Mouse (Mus musculus): ENCODE measurements around the gene Apba1. TPM values are rescaled to one million over a fixed set of nuclear protein-coding genes. Genes with fewer than 3 reads are reported as not detected.

Apba1 gene
- polyA plus RNA-seq, 1 experiment from 2014 or later = 0.25 TPM

- no peak overlapping the region for H3K4me3 ChIP-seq (ENCODE audit: low read depth, low read length)
- no peaks in the 10 kb centered on the region for H3K9me3 ChIP-seq (ENCODE audit: low read depth, low read length)
- H3K36me3 ChIP-seq (ENCODE audit: insufficient read depth) = no peaks in the 10 kb centered on the region
- H3K4me2 ChIP-seq = no peak overlapping the region
- TF ChIP-seq CTCF (IDR thresholded peaks at IDR 0.05; ENCODE audit: low read depth) = peak; percentile 40
- H3K4me1 ChIP-seq (ENCODE audit: insufficient read depth) = no peaks in the 10 kb centered on the region
- DNase-seq (no peak), ATAC-seq (ENCODE audit: insufficient read depth) (no peak)
- H3K27me3 ChIP-seq (ENCODE audit: insufficient read depth, low read length) = no peaks in the 10 kb centered on the region
- no peak overlapping the region for H3K27ac ChIP-seq (ENCODE audit: low read depth)
- WGBS = 88% methylated on average over 4 of the region's 4 CpGs
- no peak overlapping the region for H3K9ac ChIP-seq
Observed at GRCm38 (mm10) chr19:23858091-23858490, 99.4 kb downstream of the Apba1 start.

- TF ChIP-seq CTCF (IDR thresholded peaks at IDR 0.05; ENCODE audit: low read depth) = no peak
- no peak for ATAC-seq (ENCODE audit: insufficient read depth)
- Histone ChIP-seq H3K4me1 (ENCODE audit: insufficient read depth) (no peaks in the 10 kb centered on the region), H3K9me3 (ENCODE audit: low read depth, low read length) (no peaks in the 10 kb centered on the region), H3K27ac (ENCODE audit: low read depth) (no peak overlapping the region), H3K4me2 (no peak overlapping the region), H3K27me3 (ENCODE audit: insufficient read depth, low read length) (no peaks in the 10 kb centered on the region), H3K36me3 (ENCODE audit: insufficient read depth) (no peaks in the 10 kb centered on the region), H3K4me3 (ENCODE audit: low read depth, low read length) (no peak overlapping the region), H3K9ac (no peak overlapping the region)
- WGBS = 84% methylated on average over 9 of the region's 9 CpGs
- DNase-seq = no peak
Observed at GRCm38 (mm10) chr19:23858781-23859180, 100.1 kb downstream of the Apba1 start.

- peak; percentile 54; the same call in 1 of the 2 replicates for ATAC-seq (ENCODE audit: insufficient read depth)
- Histone ChIP-seq H3K36me3 (ENCODE audit: insufficient read depth) (no peaks in the 10 kb centered on the region), H3K9ac (no peak overlapping the region), H3K4me1 (ENCODE audit: insufficient read depth) (no peaks in the 10 kb centered on the region), H3K27me3 (ENCODE audit: insufficient read depth, low read length) (no peaks in the 10 kb centered on the region), H3K9me3 (ENCODE audit: low read depth, low read length) (no peaks in the 10 kb centered on the region), H3K4me3 (ENCODE audit: low read depth, low read length) (no peak overlapping the region), H3K27ac (ENCODE audit: low read depth) (no peak overlapping the region), H3K4me2 (no peak overlapping the region)
- DNase-seq = peak; percentile 81
- WGBS = 27% methylated on average over 13 of the region's 13 CpGs
- peak; percentile 73 for TF ChIP-seq CTCF (IDR thresholded peaks at IDR 0.05; ENCODE audit: low read depth)
Observed at GRCm38 (mm10) chr19:23860151-23860820, 101.6 kb downstream of the Apba1 start.

- Histone ChIP-seq H3K4me2 (no peak overlapping the region), H3K4me3 (ENCODE audit: low read depth, low read length) (no peak overlapping the region), H3K9ac (no peak overlapping the region), H3K27ac (ENCODE audit: low read depth) (no peak overlapping the region), H3K9me3 (ENCODE audit: low read depth, low read length) (no peaks in the 10 kb centered on the region), H3K36me3 (ENCODE audit: insufficient read depth) (no peaks in the 10 kb centered on the region), H3K27me3 (ENCODE audit: insufficient read depth, low read length) (no peaks in the 10 kb centered on the region), H3K4me1 (ENCODE audit: insufficient read depth) (no peaks in the 10 kb centered on the region)
- WGBS = 37% methylated on average over 4 of the region's 4 CpGs
- ATAC-seq (ENCODE audit: insufficient read depth) (no peak), DNase-seq (peak; percentile 6)
- TF ChIP-seq CTCF (IDR thresholded peaks at IDR 0.05; ENCODE audit: low read depth) = peak; percentile 37; the same call in 1 of the 2 replicates
Observed at GRCm38 (mm10) chr19:23862736-23863135, 104.0 kb downstream of the Apba1 start.

GRCm38 (mm10) chr19:23863959-23864358 lies 105.3 kb downstream of the Apba1 start:
- Histone ChIP-seq H3K27me3 (ENCODE audit: insufficient read depth, low read length) (no peaks in the 10 kb centered on the region), H3K4me1 (ENCODE audit: insufficient read depth) (no peaks in the 10 kb centered on the region), H3K4me2 (no peak overlapping the region), H3K36me3 (ENCODE audit: insufficient read depth) (no peaks in the 10 kb centered on the region), H3K27ac (ENCODE audit: low read depth) (no peak overlapping the region), H3K9ac (no peak overlapping the region), H3K9me3 (ENCODE audit: low read depth, low read length) (no peaks in the 10 kb centered on the region), H3K4me3 (ENCODE audit: low read depth, low read length) (no peak overlapping the region)
- WGBS = 28% methylated on average over 3 of the region's 3 CpGs
- TF ChIP-seq CTCF (IDR thresholded peaks at IDR 0.05; ENCODE audit: low read depth) = no peak
- peak; percentile 36 for DNase-seq
- no peak for ATAC-seq (ENCODE audit: insufficient read depth)

GRCm38 (mm10) chr19:23866045-23866444 lies 107.4 kb downstream of the Apba1 start:
- Histone ChIP-seq H3K9me3 (ENCODE audit: low read depth, low read length) (no peaks in the 10 kb centered on the region), H3K4me3 (ENCODE audit: low read depth, low read length) (no peak overlapping the region), H3K27me3 (ENCODE audit: insufficient read depth, low read length) (no peaks in the 10 kb centered on the region), H3K9ac (no peak overlapping the region), H3K36me3 (ENCODE audit: insufficient read depth) (no peaks in the 10 kb centered on the region), H3K27ac (ENCODE audit: low read depth) (no peak overlapping the region), H3K4me1 (ENCODE audit: insufficient read depth) (no peaks in the 10 kb centered on the region), H3K4me2 (no peak overlapping the region)
- TF ChIP-seq CTCF (IDR thresholded peaks at IDR 0.05; ENCODE audit: low read depth) = no peak
- DNase-seq = no peak
- WGBS = 85% methylated on average over 9 of the region's 9 CpGs
- no peak for ATAC-seq (ENCODE audit: insufficient read depth)

GRCm38 (mm10) chr19:23867052-23867451 lies 108.4 kb downstream of the Apba1 start:
- WGBS = 64% methylated on average over 11 of the region's 11 CpGs
- H3K4me3 ChIP-seq (ENCODE audit: low read depth, low read length) = no peak overlapping the region
- DNase-seq (no peak), ATAC-seq (ENCODE audit: insufficient read depth) (no peak)
- no peaks in the 10 kb centered on the region for H3K27me3 ChIP-seq (ENCODE audit: insufficient read depth, low read length)
- no peak overlapping the region for H3K27ac ChIP-seq (ENCODE audit: low read depth)
- H3K4me1 ChIP-seq (ENCODE audit: insufficient read depth) = no peaks in the 10 kb centered on the region
- H3K4me2 ChIP-seq = no peak overlapping the region
- no peaks in the 10 kb centered on the region for H3K9me3 ChIP-seq (ENCODE audit: low read depth, low read length)
- TF ChIP-seq CTCF (IDR thresholded peaks at IDR 0.05; ENCODE audit: low read depth) = no peak
- no peak overlapping the region for H3K9ac ChIP-seq
- H3K36me3 ChIP-seq (ENCODE audit: insufficient read depth) = no peaks in the 10 kb centered on the region

Measured in lung, embryonic 14.5 days (tissue).